Mouse (Mus musculus) heart, postnatal 36 days (tissue): Measurements from ENCODE around the gene Dmap1. TPM values are rescaled to one million over a fixed set of nuclear protein-coding genes. Genes with fewer than 3 reads are reported as not detected.

Source experiments
- total RNA-seq, 2 experiments: library from RNA; stranded (reverse); gene quantifications; 2 replicates each; pipeline ENCODE4 v1.2.3; 2021

Dmap1 gene
- total RNA-seq, 2 experiments from 2014 or later = 18.2 to 20.3 TPM

Other genes with a start within 250 kb of the Dmap1 start
- gene Rnf220, start 185.2 kb downstream of the Dmap1 start, total RNA-seq = 10 to 100 TPM; 33.7 to 36.0 TPM
- 10 to 100 TPM; 89.9 to 91.4 TPM for gene Eri3, start 131.9 kb downstream of the Dmap1 start, total RNA-seq
- gene Gm12845, start 42.1 kb upstream of the Dmap1 start, total RNA-seq = not detected
- gene Klf17, start 83.4 kb upstream of the Dmap1 start, total RNA-seq = not detected
- gene Slc6a9, start 152.2 kb upstream of the Dmap1 start, total RNA-seq = 1 to 10 TPM; 4.3 to 4.7 TPM
- under 1 TPM; 0.08 to 0.33 TPM for gene Ccdc24, start 190.3 kb upstream of the Dmap1 start, total RNA-seq
- 1 to 10 TPM; 4.7 to 5.2 TPM for gene B4galt2, start 201.2 kb upstream of the Dmap1 start, total RNA-seq
- gene Atp6v0b, start 205.1 kb upstream of the Dmap1 start, total RNA-seq = 100 to 1,000 TPM; 116 to 120 TPM
- 1 to 10 TPM; 2.9 to 5.0 TPM for gene Dph2, start 209.8 kb upstream of the Dmap1 start, total RNA-seq
- gene Ipo13, start 232.7 kb upstream of the Dmap1 start, total RNA-seq = 10 to 100 TPM; 74.0 to 80.7 TPM
- gene Artn, start 247.5 kb upstream of the Dmap1 start, total RNA-seq = under 1 TPM in 1 of 2 experiments, not detected in 1; 0.30 TPM